Mouse (Mus musculus) splenic B cell, adult 2 months (primary cell): ENCODE results near the gene Gorasp1.

Experiments
- DNase-seq: peaks from one replicate; pipeline ENCODE4 v3.0.0-alpha.2; 2011; ENCODE audit warnings: low read depth, low spot score
- H3K27me3 ChIP-seq: 2 replicates; pipeline ENCODE4 v1.6.1; 2012; ENCODE audit warnings: mild to moderate bottlenecking, low read length, moderate library complexity, mixed read lengths; ENCODE audit not compliant: control insufficient read depth, poor library complexity, insufficient read depth, severe bottlenecking
- H3K36me3 ChIP-seq: 2 replicates; pipeline ENCODE4 v1.6.1; 2012; ENCODE audit warnings: mild to moderate bottlenecking, low read length, moderate library complexity, mixed read lengths; ENCODE audit not compliant: control insufficient read depth, poor library complexity, insufficient read depth, severe bottlenecking

Gorasp1 gene

DNA sequence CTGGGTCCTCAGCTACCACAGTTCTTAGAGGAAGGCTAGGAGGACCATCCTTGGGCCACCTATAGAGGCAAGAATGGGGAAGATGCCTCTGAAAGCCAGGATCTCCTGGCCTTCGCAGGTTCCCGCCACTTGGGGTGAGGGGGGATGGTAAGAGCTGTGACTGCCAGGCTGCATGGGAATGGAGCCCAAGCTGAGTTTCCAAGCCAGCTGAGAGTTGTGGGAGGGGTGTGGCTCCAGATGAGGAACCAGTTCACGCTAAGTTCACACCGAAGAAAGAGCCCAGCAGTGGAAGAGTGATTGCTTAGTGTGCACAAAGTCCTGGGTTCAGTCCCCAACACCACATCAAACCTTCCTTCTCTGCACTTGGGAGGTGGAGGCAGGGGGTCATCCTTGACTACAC, 24.9 kb upstream of the Gorasp1 start:
- Histone ChIP-seq H3K27me3 (no peaks in the 10 kb centered on the region), H3K36me3 (no peaks in the 10 kb centered on the region)
- no peak for DNase-seq

DNA sequence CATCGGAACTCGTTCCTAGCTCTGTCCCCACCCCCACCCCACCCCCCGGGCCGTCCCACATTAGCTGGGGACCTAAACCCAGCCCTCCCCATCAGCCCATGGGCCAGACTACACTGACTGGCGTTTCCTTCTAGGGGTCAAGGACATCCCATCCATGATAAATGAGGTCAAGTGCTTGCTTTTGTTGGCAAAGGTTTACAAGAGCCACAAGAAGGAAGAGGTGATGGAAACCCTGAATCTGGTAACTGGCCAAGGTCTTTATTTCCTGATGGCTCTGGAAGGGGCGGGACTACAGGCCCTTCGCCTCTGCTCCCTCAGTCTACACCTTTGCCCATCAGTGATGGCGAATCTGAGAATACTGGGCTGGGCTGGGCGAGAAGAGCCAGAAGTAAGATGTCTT, 21.5 kb upstream of the Gorasp1 start:
- Histone ChIP-seq H3K27me3 (no peaks in the 10 kb centered on the region), H3K36me3 (no peaks in the 10 kb centered on the region)
- no peak for DNase-seq

DNA sequence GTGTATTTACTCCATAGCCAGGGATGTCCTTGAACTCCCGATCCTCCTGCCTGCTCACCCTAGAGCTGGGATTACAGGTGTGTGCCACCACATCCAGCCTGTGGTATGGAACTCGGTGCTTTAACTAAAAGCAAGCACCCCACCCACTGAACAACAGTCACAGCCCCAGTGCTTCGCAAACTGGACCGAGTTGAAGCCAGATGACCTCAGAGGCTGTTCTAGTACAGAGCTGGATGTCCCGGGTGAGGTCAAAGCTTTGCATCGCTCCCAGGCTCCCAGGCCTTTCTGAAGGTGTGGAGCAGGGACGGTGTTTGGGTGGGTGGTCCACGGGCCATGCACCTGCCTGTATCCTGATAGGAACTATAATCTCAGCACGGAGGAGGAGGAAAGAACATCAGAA, 14.0 kb upstream of the Gorasp1 start:
- Histone ChIP-seq H3K27me3 (no peaks in the 10 kb centered on the region), H3K36me3 (no peaks in the 10 kb centered on the region)
- no peak for DNase-seq

DNA sequence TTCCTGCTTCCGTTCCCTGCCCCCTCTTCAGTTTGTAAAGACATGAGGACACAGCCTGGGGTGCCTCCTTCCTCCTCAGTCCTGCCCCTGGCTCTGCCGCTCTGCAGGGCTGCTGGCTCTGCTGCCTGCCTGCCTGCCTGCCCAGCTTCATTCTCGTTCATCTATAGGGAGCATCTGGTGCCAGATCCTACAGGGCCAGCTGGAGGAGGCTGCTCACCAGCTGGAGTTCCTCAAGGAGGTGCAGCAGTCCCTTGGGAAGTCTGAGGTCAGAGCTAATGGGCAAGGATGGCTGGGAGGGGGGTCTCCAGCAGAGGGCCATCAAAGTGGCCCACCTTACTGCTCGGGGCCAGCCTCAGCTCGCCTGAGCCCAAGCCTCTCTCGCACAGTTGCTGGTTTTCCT, 13.1 kb upstream of the Gorasp1 start:
- no peak for DNase-seq
- H3K27me3 ChIP-seq, result no peaks in the 10 kb centered on the region
- H3K36me3 ChIP-seq, result no peaks in the 10 kb centered on the region

DNA sequence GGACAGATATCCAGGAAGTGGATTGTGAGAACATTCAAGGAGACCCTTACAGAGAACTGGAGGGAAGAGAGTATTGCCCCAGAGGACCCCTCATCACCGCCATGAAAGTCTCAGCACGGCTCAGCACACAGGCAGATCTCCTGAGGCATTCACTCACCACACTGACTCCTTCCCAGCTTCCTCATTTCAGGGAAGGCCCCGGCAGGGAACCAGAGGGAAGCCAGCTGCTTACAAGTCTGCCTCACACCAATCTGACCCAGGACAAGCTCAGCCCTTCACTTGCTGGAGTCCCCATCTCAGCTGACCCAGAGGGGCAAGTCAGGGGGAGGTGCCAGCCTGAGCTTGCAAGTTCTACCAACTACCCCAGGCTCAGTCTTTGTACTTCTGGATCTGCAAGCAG, 11.4 kb upstream of the Gorasp1 start:
- no peaks in the 10 kb centered on the region for H3K36me3 ChIP-seq
- no peaks in the 10 kb centered on the region for H3K27me3 ChIP-seq
- no peak for DNase-seq

DNA sequence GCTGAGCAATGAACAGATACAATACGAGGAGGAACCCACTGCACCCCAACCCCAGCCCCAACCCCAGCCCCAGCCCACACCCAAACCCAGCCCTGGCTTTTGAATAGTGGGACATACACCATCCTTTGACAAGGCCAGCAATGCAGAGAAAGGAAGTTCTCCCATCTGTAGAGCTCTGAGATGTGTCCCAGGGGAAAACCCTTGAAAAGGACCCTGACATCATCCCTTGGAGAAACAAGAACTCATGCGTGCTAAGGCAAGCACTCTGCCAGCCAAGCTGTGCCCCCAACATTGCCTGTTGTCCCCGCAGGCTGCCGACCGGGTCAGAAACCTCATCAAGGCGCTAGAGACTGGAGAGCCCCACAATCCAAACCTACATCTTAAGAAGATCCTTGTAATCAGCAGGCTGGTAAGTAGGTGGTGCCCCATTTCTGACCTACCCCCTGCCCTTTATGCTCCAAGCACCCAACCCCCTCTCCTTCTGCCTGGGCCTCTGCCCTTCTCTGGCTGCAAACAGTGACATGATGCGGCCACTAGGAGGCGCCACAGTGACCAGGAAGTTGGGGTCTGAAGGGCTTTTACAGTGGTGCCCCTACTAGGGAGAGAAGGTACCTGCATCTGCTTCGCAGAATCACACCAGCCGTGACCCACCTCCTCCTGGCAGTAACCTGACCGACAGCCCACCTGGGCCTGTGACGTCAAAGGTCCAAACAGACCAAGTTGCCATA, 8.0 kb upstream of the Gorasp1 start:
- peak; percentile 71 for DNase-seq
- Histone ChIP-seq H3K27me3 (no peaks in the 10 kb centered on the region), H3K36me3 (no peaks in the 10 kb centered on the region)

DNA sequence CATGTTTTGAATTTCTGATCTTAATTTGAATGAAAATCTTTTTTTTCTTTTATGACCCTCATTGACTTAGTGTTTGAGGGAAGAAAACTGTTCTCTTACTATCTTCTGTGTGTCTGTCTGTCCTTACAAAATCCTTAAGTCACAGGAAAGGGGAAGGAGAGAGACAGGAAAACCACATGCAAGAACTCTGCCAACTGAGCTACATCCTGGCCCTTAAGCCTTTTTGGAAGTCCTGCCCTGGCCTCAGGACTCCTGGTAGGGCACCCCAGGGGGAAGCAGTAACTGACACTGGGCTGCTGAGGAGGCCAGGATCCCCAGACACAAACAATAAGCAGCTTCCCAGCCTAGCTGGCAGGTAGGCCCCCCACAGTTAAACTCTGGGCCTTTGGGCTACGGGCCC, 6.0 kb upstream of the Gorasp1 start:
- Histone ChIP-seq H3K27me3 (no peaks in the 10 kb centered on the region), H3K36me3 (no peaks in the 10 kb centered on the region)
- no peak for DNase-seq

DNA sequence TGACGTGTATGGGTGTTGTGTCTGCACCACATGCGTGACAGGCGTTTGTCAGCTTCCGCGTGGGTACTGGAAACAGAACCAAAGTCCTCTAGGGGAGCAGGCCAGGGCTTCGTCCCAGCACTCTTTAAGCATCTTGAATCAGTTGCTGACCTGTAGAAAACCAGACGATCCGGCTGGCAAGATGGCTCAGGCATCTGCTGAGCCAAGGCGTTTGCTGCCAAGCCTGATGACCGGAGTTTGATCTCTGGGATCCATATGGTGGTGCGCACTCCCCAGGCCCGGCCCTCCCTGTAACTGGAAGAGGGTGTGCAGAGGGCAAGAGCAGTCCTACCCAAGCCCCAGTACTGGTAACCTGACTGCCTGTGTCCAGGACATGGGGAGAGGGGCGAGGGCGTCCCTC, 4.5 kb upstream of the Gorasp1 start:
- no peaks in the 10 kb centered on the region for H3K36me3 ChIP-seq
- DNase-seq, result no peak
- no peaks in the 10 kb centered on the region for H3K27me3 ChIP-seq

DNA sequence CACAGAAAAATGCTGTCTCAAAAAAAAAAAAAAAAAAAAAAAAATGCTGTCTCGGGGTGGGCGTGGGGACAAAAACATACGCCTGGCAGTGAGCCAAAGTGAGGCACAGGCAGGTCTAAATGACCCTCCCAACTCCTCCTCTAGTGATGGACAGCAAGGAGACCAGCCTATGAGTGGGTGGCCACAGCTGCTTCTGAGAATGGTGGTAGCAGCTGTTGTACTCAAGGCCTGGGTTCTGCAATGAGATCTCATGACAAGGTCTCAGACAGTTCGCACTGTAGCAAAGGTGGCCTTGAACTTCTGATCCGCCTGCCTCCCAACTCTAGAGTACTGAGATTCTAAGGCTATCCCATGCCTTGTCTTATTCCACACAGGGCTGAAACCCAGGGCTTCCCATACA, 4.0 kb upstream of the Gorasp1 start:
- H3K36me3 ChIP-seq, result no peaks in the 10 kb centered on the region
- no peak for DNase-seq
- no peaks in the 10 kb centered on the region for H3K27me3 ChIP-seq

DNA sequence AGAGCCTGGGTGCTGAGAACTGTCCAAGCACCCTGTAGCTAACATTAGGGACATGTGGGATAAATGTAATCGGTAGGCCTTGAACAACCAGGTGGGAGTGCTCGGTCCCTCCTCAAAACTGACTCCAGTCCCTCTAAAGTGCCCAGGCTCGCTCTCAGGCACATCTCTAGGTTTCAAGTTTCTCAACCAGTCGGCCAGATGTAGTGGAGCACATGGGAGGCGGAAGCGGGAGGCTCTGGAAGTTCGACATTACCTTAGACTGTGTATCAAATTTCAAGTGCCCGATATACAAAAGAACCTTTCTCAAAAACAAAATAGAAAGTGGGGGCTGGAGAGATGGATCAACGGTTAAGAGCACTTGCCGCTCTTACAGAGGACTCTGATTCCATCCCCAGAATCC, 2.3 kb upstream of the Gorasp1 start:
- Histone ChIP-seq H3K36me3 (no peaks in the 10 kb centered on the region), H3K27me3 (no peaks in the 10 kb centered on the region)
- DNase-seq, result no peak

DNA sequence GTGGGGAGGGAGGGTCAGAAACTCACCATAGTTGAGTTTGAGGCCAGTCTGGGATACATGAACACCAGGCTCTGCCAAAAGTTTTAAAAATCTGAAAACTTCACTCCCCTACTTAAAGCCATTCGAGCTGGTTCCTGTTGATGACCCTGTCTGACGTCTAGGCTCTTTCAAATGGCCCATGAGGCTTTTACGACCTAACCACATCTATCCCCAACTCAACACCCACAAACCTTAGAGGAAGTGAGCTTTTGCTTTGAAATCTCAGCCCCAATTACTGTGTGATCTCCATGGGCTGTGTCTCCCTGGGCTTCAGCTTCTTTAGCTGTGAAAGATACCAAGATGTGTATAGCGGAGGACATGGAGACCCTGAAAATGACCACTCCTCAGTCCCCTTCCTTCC, 1.1 kb upstream of the Gorasp1 start:
- H3K27me3 ChIP-seq, result no peaks in the 10 kb centered on the region
- peak; percentile 42 for DNase-seq

DNA sequence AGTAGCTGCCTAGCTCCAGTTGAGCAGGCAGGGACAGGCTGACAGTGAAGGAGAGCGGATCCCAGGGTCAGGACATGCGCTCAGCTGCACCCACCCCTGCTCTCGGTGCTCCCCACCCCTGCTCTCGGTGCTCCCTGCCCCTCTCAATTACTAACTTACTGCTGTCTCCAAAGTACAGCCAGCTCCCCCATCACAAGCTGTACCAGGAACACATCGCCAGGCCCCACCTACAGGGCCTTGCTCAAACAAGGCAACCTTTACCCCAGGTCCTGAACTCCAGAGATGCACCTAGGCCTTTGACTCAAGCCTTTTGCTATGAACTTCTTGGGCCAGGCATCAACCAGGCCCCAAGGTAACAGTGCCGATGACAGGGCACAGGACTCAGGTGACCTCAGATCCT, 3.7 kb downstream of the Gorasp1 start:
- H3K27me3 ChIP-seq, result no peaks in the 10 kb centered on the region
- DNase-seq, result no peak

More for the DNA sequence above, 1.1 kb upstream of the Gorasp1 start:
- no peaks in the 10 kb centered on the region for H3K36me3 ChIP-seq

DNA sequence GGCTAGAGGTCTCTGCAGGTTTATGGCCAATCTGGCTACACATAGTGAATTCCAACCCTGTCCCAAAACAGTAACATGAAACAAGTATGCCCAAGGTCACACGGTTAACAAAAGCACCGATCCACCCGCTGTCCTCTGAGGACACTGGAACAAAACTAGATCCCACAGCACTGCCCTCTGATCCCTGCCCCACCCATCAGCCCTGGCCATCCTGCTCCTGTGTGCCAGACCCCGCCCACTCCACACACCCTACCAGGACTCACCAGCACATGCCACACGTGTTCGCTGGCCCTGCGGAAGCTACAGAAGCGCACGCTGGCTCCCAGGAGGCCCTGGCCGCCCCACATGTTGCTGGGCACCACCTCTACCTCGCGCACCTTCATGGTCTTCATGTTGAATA, 5.0 kb downstream of the Gorasp1 start:
- DNase-seq, result no peak
- H3K27me3 ChIP-seq, result no peaks in the 10 kb centered on the region
- H3K36me3 ChIP-seq, result peaks cover 11% of the 10 kb centered on the region; the same call in 1 of the 2 replicates

More for the DNA sequence above, 3.7 kb downstream of the Gorasp1 start:
- peaks cover 7% of the 10 kb centered on the region; the same call in 1 of the 2 replicates for H3K36me3 ChIP-seq

DNA sequence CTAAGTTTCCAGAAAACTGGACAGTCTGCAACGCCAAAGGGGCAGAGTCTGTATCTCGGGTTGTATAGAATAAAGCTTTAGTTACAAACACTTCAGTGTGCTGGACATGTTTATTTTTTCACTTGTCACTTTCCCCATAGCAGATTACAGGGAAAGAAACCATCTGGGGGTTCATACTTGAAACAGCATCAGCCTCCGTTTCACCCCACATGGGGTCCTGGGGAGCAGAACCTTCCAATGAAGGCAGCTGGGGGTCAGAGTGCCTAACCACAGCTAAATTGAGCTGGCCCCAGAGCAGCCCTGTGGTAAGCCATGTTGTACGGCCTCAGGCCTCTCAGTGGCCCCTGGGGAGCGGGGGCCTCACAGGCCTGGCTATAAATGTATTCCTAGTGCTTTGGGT, 10.9 kb downstream of the Gorasp1 start:
- DNase-seq, result no peak
- peaks cover 16% of the 10 kb centered on the region for H3K36me3 ChIP-seq

DNA sequence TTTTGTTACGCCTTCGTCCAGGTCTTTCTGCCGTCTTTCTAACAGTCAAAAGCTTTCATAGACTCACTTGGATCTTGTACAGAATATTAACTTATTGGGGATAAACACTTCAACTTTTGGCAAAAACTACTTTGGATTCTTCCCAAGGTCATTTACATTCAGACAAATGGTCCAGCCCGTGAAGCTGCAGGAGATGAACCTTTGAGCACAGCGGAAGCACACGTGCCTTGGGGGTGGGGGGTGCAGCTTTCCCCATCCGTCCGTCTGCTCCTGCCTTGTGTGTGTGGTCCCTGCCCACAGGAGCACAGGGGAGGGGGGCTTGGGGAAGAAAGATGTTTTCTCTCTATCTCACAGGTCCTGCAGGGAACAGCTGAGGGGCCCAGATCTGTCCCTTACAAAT, 11.6 kb downstream of the Gorasp1 start:
- DNase-seq, result no peak
- Histone ChIP-seq H3K27me3 (no peaks in the 10 kb centered on the region), H3K36me3 (peaks cover 15% of the 10 kb centered on the region)

More for the DNA sequence above, 10.9 kb downstream of the Gorasp1 start:
- no peaks in the 10 kb centered on the region for H3K27me3 ChIP-seq

DNA sequence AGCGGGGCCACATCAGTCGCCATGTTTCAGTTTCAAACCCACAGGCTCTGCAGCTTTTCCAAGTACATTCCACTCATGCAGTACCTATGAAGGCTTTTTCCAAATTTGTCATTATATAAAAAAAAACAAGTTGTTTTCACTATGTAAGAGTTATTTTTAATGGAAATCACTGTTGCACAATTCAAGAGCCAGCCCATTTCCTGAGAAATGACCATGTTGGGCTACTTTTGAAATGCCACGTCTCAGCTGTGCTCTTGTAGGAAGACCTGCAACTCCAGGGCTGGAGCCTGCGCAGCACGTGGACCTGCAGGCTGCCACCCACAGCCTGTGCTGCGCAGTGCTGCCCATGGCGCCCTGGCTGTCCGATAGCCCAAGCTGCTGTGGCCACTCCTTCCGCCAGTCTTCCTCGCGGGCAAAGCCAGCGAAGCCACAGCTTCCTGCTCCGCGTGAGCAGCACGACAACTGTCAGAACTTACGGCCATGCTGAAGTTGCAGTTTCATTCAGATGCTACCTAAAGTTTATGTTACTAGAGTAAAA, 12.2 kb downstream of the Gorasp1 start:
- Histone ChIP-seq H3K36me3 (peaks cover 15% of the 10 kb centered on the region), H3K27me3 (no peaks in the 10 kb centered on the region)
- no peak for DNase-seq
